Mouse (Mus musculus) embryonic fibroblast, embryonic 13.5 days (primary cell): ENCODE measurements around the gene Gm20662.

Experiments
- CTCF ChIP-seq: IDR thresholded peaks from 2 replicates; pipeline ENCODE4 v1.5.1; 2011; ENCODE audit warnings: mild to moderate bottlenecking, control low read depth, low read length, moderate library complexity, borderline replicate concordance; ENCODE audit not compliant: insufficient read depth
- POLR2A ChIP-seq: IDR thresholded peaks from 2 replicates; pipeline ENCODE4 v1.6.1; 2011; ENCODE audit warnings: low read depth, mild to moderate bottlenecking, control low read depth, low read length, moderate library complexity

- TF ChIP-seq CTCF (no peak), POLR2A (no peak)
These were observed 62.1 kb downstream of the Gm20662 start for GRCm38 (mm10) chr9:108058291-108058690.
